Comparison of ENCODE assay signal across 37 mouse cellular contexts in the genomic region with DNA sequence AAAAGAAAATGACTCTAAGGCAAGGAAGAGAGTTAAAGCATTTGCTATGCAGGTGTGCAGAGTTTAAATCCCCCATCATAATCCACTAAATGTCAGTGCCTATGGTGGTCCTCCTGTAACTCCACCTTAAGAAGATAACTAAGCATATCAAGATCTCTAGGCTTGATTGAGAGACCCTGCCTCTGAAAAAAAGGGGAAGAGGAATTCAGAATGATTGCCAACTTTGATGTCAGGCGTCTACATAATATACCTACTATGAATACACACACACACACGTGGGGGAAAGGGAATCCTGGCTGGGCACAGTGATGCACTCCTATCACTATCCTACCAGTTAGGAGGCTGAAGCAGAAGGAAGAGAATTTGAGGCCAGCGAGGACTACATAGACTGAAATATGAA. TPM values are rescaled to one million over a fixed set of nuclear protein-coding genes. Genes with fewer than 3 reads are reported as not detected.
"Had no signal": no experiment of that assay in that cellular context is flagged by ENCODE, and none has a peak within 500 bp of the region (broad histone marks: within the 10 kb centered on the region; RNA-seq: fewer than 3 reads in every experiment).

No protein-coding gene starts in this region.

- H3K4me1 ChIP-seq: limb, embryonic 10.5 days; limb, embryonic 12.5 days; limb, embryonic 13.5 days; limb, embryonic 15.5 days; liver, embryonic 15.5 days; lung, embryonic 15.5 days; megakaryocyte, embryonic 14.5 days; midbrain, embryonic 10.5 days; midbrain, embryonic 12.5 days; midbrain, embryonic 13.5 days; midbrain, embryonic 15.5 days; neural tube, embryonic 12.5 days had no signal

- H3K9me3 ChIP-seq: limb, embryonic 10.5 days; limb, embryonic 12.5 days; limb, embryonic 13.5 days; limb, embryonic 15.5 days; liver, embryonic 12.5 days; liver, embryonic 13.5 days; liver, embryonic 15.5 days; lung, embryonic 15.5 days; megakaryocyte, embryonic 14.5 days; midbrain, embryonic 10.5 days; midbrain, embryonic 12.5 days; midbrain, embryonic 13.5 days; midbrain, embryonic 15.5 days; neural tube, embryonic 12.5 days had no signal

- H3K4me3 ChIP-seq: limb, embryonic 10.5 days; limb, embryonic 12.5 days; limb, embryonic 13.5 days; limb, embryonic 15.5 days; liver, embryonic 12.5 days; liver, embryonic 13.5 days; liver, embryonic 15.5 days; lung, embryonic 15.5 days; megakaryocyte, embryonic 14.5 days; midbrain, embryonic 10.5 days; midbrain, embryonic 12.5 days; midbrain, embryonic 13.5 days; midbrain, embryonic 15.5 days; myocyte; neural tube, embryonic 12.5 days had no signal

- H3K36me3 ChIP-seq: limb, embryonic 13.5 days; limb, embryonic 15.5 days; lung, embryonic 15.5 days; midbrain, embryonic 12.5 days; midbrain, embryonic 13.5 days; midbrain, embryonic 15.5 days; neural tube, embryonic 12.5 days had no signal

- H3K4me2 ChIP-seq: limb, embryonic 12.5 days; limb, embryonic 13.5 days; limb, embryonic 15.5 days; liver, embryonic 11.5 days; liver, embryonic 12.5 days; liver, embryonic 13.5 days; liver, embryonic 15.5 days; lung, embryonic 14.5 days; lung, embryonic 15.5 days; midbrain, embryonic 11.5 days; midbrain, embryonic 12.5 days; midbrain, embryonic 13.5 days; midbrain, embryonic 15.5 days; neural tube, embryonic 12.5 days had no signal

- H3K27me3 ChIP-seq: limb, embryonic 12.5 days; limb, embryonic 13.5 days; limb, embryonic 15.5 days; liver, embryonic 12.5 days; liver, embryonic 13.5 days; liver, embryonic 15.5 days; lung, embryonic 15.5 days; megakaryocyte, embryonic 14.5 days; midbrain, embryonic 12.5 days; midbrain, embryonic 13.5 days; midbrain, embryonic 15.5 days; neural tube, embryonic 12.5 days had no signal

- ATAC-seq: liver, postnatal 0 days; lung, postnatal 0 days; midbrain, embryonic 13.5 days; midbrain, embryonic 15.5 days; midbrain, embryonic 16.5 days had no signal

- H3K9ac ChIP-seq: limb, embryonic 12.5 days; limb, embryonic 13.5 days; limb, embryonic 15.5 days; liver, embryonic 12.5 days; liver, embryonic 13.5 days; liver, embryonic 14.5 days; liver, embryonic 15.5 days; liver, postnatal 0 days; lung, embryonic 14.5 days; lung, embryonic 15.5 days; midbrain, embryonic 12.5 days; midbrain, embryonic 13.5 days; midbrain, embryonic 15.5 days; neural tube, embryonic 12.5 days had no signal

- DNase-seq: left cerebral cortex, postnatal 4 days; liver; liver, embryonic 13.5 days; liver, postnatal 0 days; lung, adult 18-20 months; lung, adult 2 months; lung, embryonic 14.5 days; lung, postnatal 10 days; lung, postnatal 14 days; lung, postnatal 36 days; lung, postnatal 4 days; midbrain, embryonic 14.5 days had no signal

- H3K27ac ChIP-seq: limb, embryonic 10.5 days; limb, embryonic 12.5 days; limb, embryonic 13.5 days; limb, embryonic 15.5 days; liver, embryonic 12.5 days; liver, embryonic 13.5 days; liver, embryonic 14.5 days; liver, embryonic 15.5 days; lung, embryonic 15.5 days; macrophage; midbrain, embryonic 10.5 days; midbrain, embryonic 12.5 days; midbrain, embryonic 13.5 days; midbrain, embryonic 15.5 days; neural tube, embryonic 12.5 days had no signal

RNA-seq across cellular contexts. Expression of a gene that starts 23.1 kb away (rescaled TPM):
- total RNA-seq: liver, adult 2 months; megakaryocyte, adult 5-6 weeks; megakaryocyte-erythroid progenitor cell, adult 5-6 weeks; monocyte, adult 5-6 weeks had no signal
- polyA plus RNA-seq: liver, adult 2 months; liver, embryonic 14.5 days; liver, embryonic 15.5 days; liver, embryonic 16.5 days; liver, postnatal 0 days; macrophage had no signal
